Mouse (Mus musculus): ENCODE measurements around the gene Cpt1b. TPM values are rescaled to one million over a fixed set of nuclear protein-coding genes. Genes with fewer than 3 reads are reported as not detected.
A peak's percentile ranks its signal among the peaks of the same experiment; 100 is the strongest.

The Cpt1b gene
- polyA plus RNA-seq, 1 experiment = not detected

- no peak for TF ChIP-seq GATA1 (IDR thresholded peaks at IDR 0.05; ENCODE audit: low read length)
- no peak for TF ChIP-seq TAL1 (IDR thresholded peaks at IDR 0.05; ENCODE audit: low read length)
- peaks cover 46% of the 10 kb centered on the region for H3K4me1 ChIP-seq (ENCODE audit: control insufficient read depth)
- no peaks in the 10 kb centered on the region for H3K27me3 ChIP-seq (ENCODE audit: control insufficient read depth)
- H3K4me3 ChIP-seq (replicated peaks) = peak overlapping the region; percentile 97
- H3K9me3 ChIP-seq (ENCODE audit: control insufficient read depth, low read length) = no peaks in the 10 kb centered on the region
- peaks cover 38% of the 10 kb centered on the region for H3K36me3 ChIP-seq (ENCODE audit: control insufficient read depth)
These were observed 3.2 kb upstream of the Cpt1b start for GRCm38 (mm10) chr15:89428821-89429351.

- H3K36me3 ChIP-seq (ENCODE audit: control insufficient read depth) = peaks cover 43% of the 10 kb centered on the region
- H3K4me1 ChIP-seq (ENCODE audit: control insufficient read depth) = peaks cover 46% of the 10 kb centered on the region
- peak overlapping the region; percentile 97 for H3K4me3 ChIP-seq (replicated peaks)
- TF ChIP-seq GATA1 (IDR thresholded peaks at IDR 0.05; ENCODE audit: low read length) = no peak
- TF ChIP-seq TAL1 (IDR thresholded peaks at IDR 0.05; ENCODE audit: low read length) = no peak
- no peaks in the 10 kb centered on the region for H3K9me3 ChIP-seq (ENCODE audit: control insufficient read depth, low read length)
- H3K27me3 ChIP-seq (ENCODE audit: control insufficient read depth) = no peaks in the 10 kb centered on the region
These were observed 2.6 kb upstream of the Cpt1b start for GRCm38 (mm10) chr15:89428136-89428790.

GRCm38 (mm10) chr15:89426716-89427115 is 1.1 kb upstream of the Cpt1b start:
- no peak overlapping the region for H3K4me3 ChIP-seq (replicated peaks)
- H3K9me3 ChIP-seq (ENCODE audit: control insufficient read depth, low read length) = no peaks in the 10 kb centered on the region
- H3K27me3 ChIP-seq (ENCODE audit: control insufficient read depth) = no peaks in the 10 kb centered on the region
- peaks cover 40% of the 10 kb centered on the region for H3K4me1 ChIP-seq (ENCODE audit: control insufficient read depth)
- no peak for TF ChIP-seq GATA1 (IDR thresholded peaks at IDR 0.05; ENCODE audit: low read length)
- no peak for TF ChIP-seq TAL1 (IDR thresholded peaks at IDR 0.05; ENCODE audit: low read length)
- peaks cover 45% of the 10 kb centered on the region for H3K36me3 ChIP-seq (ENCODE audit: control insufficient read depth)

- TF ChIP-seq TAL1 (IDR thresholded peaks at IDR 0.05; ENCODE audit: low read length) (no peak), GATA1 (IDR thresholded peaks at IDR 0.05; ENCODE audit: low read length) (no peak)
- Histone ChIP-seq H3K9me3 (ENCODE audit: control insufficient read depth, low read length) (no peaks in the 10 kb centered on the region), H3K27me3 (ENCODE audit: control insufficient read depth) (no peaks in the 10 kb centered on the region), H3K36me3 (ENCODE audit: control insufficient read depth) (peaks cover 56% of the 10 kb centered on the region), H3K4me1 (ENCODE audit: control insufficient read depth) (peaks cover 26% of the 10 kb centered on the region), H3K4me3 (replicated peaks) (no peak overlapping the region)
These were observed 1.0 kb downstream of the Cpt1b start for GRCm38 (mm10) chr15:89424621-89425020.

GRCm38 (mm10) chr15:89421938-89422337 is 3.7 kb downstream of the Cpt1b start:
- H3K9me3 ChIP-seq (ENCODE audit: control insufficient read depth, low read length) = no peaks in the 10 kb centered on the region
- H3K4me3 ChIP-seq (replicated peaks) = no peak overlapping the region
- no peak for TF ChIP-seq TAL1 (IDR thresholded peaks at IDR 0.05; ENCODE audit: low read length)
- TF ChIP-seq GATA1 (IDR thresholded peaks at IDR 0.05; ENCODE audit: low read length) = no peak
- peaks cover 64% of the 10 kb centered on the region for H3K36me3 ChIP-seq (ENCODE audit: control insufficient read depth)
- H3K4me1 ChIP-seq (ENCODE audit: control insufficient read depth) = peaks cover 11% of the 10 kb centered on the region
- no peaks in the 10 kb centered on the region for H3K27me3 ChIP-seq (ENCODE audit: control insufficient read depth)

GRCm38 (mm10) chr15:89415282-89415681 is 10.4 kb downstream of the Cpt1b start:
- no peak overlapping the region for H3K4me3 ChIP-seq (replicated peaks)
- H3K9me3 ChIP-seq (ENCODE audit: control insufficient read depth, low read length) = peaks cover under 1% of the 10 kb centered on the region; the same call in 1 of the 2 replicates
- H3K27me3 ChIP-seq (ENCODE audit: control insufficient read depth) = no peaks in the 10 kb centered on the region
- H3K36me3 ChIP-seq (ENCODE audit: control insufficient read depth) = peaks cover 26% of the 10 kb centered on the region
- no peaks in the 10 kb centered on the region for H3K4me1 ChIP-seq (ENCODE audit: control insufficient read depth)
- TF ChIP-seq GATA1 (IDR thresholded peaks at IDR 0.05; ENCODE audit: low read length) (no peak), TAL1 (IDR thresholded peaks at IDR 0.05; ENCODE audit: low read length) (no peak)

- no peaks in the 10 kb centered on the region for H3K27me3 ChIP-seq (ENCODE audit: control insufficient read depth)
- H3K4me1 ChIP-seq (ENCODE audit: control insufficient read depth) = no peaks in the 10 kb centered on the region
- no peak for TF ChIP-seq TAL1 (IDR thresholded peaks at IDR 0.05; ENCODE audit: low read length)
- TF ChIP-seq GATA1 (IDR thresholded peaks at IDR 0.05; ENCODE audit: low read length) = no peak
- no peak within 1 kb of the TSS for H3K4me3 ChIP-seq (replicated peaks)
- H3K36me3 ChIP-seq (ENCODE audit: control insufficient read depth) = no peaks in the 10 kb centered on the region
- H3K9me3 ChIP-seq (ENCODE audit: control insufficient read depth, low read length) = peaks cover 12% of the 10 kb centered on the region
These were observed 15.5 kb downstream of the Cpt1b start, which contains the start of gene Syce3 for GRCm38 (mm10) chr15:89410118-89410517. TSS of gene Syce3 (minus strand) at chr15:89410503.

- Histone ChIP-seq H3K27me3 (ENCODE audit: control insufficient read depth) (no peaks in the 10 kb centered on the region), H3K36me3 (ENCODE audit: control insufficient read depth) (no peaks in the 10 kb centered on the region), H3K4me3 (replicated peaks) (no peak overlapping the region), H3K9me3 (ENCODE audit: control insufficient read depth, low read length) (peaks cover 14% of the 10 kb centered on the region), H3K4me1 (ENCODE audit: control insufficient read depth) (no peaks in the 10 kb centered on the region)
- no peak for TF ChIP-seq GATA1 (IDR thresholded peaks at IDR 0.05; ENCODE audit: low read length)
- TF ChIP-seq TAL1 (IDR thresholded peaks at IDR 0.05; ENCODE audit: low read length) = no peak
These were observed 19.0 kb downstream of the Cpt1b start for GRCm38 (mm10) chr15:89406691-89407090.

GRCm38 (mm10) chr15:89404831-89405623 is 20.6 kb downstream of the Cpt1b start:
- no peaks in the 10 kb centered on the region for H3K4me1 ChIP-seq (ENCODE audit: control insufficient read depth)
- H3K4me3 ChIP-seq (replicated peaks) = no peak overlapping the region
- no peaks in the 10 kb centered on the region for H3K36me3 ChIP-seq (ENCODE audit: control insufficient read depth)
- no peaks in the 10 kb centered on the region for H3K27me3 ChIP-seq (ENCODE audit: control insufficient read depth)
- no peak for TF ChIP-seq TAL1 (IDR thresholded peaks at IDR 0.05; ENCODE audit: low read length)
- no peak for TF ChIP-seq GATA1 (IDR thresholded peaks at IDR 0.05; ENCODE audit: low read length)
- peaks cover 10% of the 10 kb centered on the region for H3K9me3 ChIP-seq (ENCODE audit: control insufficient read depth, low read length)

All from erythroblast, embryonic 14.5 days (primary cell).